Mouse (Mus musculus): ENCODE measurements at regions not wholly inside any gene's neighbourhood (a gene's known extent, or its start where the extent isn't known, plus 50 kb on each side); places are given as distances from the start of the nearest gene placed in this dataset.

GRCm38 (mm10) chr3:149313217-149313616 lies 322.9 kb upstream of the Adgrl2 start:
- DNase-seq (ENCODE audit: low spot score) (no peak), ATAC-seq (ENCODE audit: low read depth) (no peak)
- no peaks in the 10 kb centered on the region for H3K9me3 ChIP-seq (ENCODE audit: control insufficient read depth, low read length)
- WGBS: 85% methylated on average over 6 of the region's 6 CpGs
- H3K4me1 ChIP-seq (ENCODE audit: control insufficient read depth, insufficient read depth, low read length): no peaks in the 10 kb centered on the region
- H3K9ac ChIP-seq (ENCODE audit: low read depth, low read length): no peak overlapping the region
- no peak overlapping the region for H3K4me2 ChIP-seq (ENCODE audit: low read depth, low read length)
- H3K4me3 ChIP-seq (ENCODE audit: low read depth, low read length): no peak overlapping the region
- no peaks in the 10 kb centered on the region for H3K27me3 ChIP-seq (replicated peaks; ENCODE audit: control insufficient read depth, insufficient read depth, low read length)
- no peak overlapping the region for H3K27ac ChIP-seq (replicated peaks; ENCODE audit: low read depth, low read length)
- H3K36me3 ChIP-seq (ENCODE audit: control insufficient read depth, insufficient read depth, low read length): no peaks in the 10 kb centered on the region

- H3K4me1 ChIP-seq (ENCODE audit: control insufficient read depth, insufficient read depth, low read length): no peaks in the 10 kb centered on the region
- no peaks in the 10 kb centered on the region for H3K27me3 ChIP-seq (replicated peaks; ENCODE audit: control insufficient read depth, insufficient read depth, low read length)
- ATAC-seq (ENCODE audit: low read depth) (no peak), DNase-seq (ENCODE audit: low spot score) (no peak)
- no peak overlapping the region for H3K27ac ChIP-seq (replicated peaks; ENCODE audit: low read depth, low read length)
- no peaks in the 10 kb centered on the region for H3K9me3 ChIP-seq (ENCODE audit: control insufficient read depth, low read length)
- no peaks in the 10 kb centered on the region for H3K36me3 ChIP-seq (ENCODE audit: control insufficient read depth, insufficient read depth, low read length)
- no peak overlapping the region for H3K4me3 ChIP-seq (ENCODE audit: low read depth, low read length)
- 85% methylated on average over 8 of the region's 8 CpGs for WGBS
- no peak overlapping the region for H3K9ac ChIP-seq (ENCODE audit: low read depth, low read length)
- no peak overlapping the region for H3K4me2 ChIP-seq (ENCODE audit: low read depth, low read length)
Observed at GRCm38 (mm10) chr3:149311576-149311975, 321.2 kb upstream of the Adgrl2 start.

- H3K9me3 ChIP-seq (ENCODE audit: control insufficient read depth, low read length): no peaks in the 10 kb centered on the region
- ATAC-seq (ENCODE audit: low read depth) (no peak), DNase-seq (ENCODE audit: low spot score) (peak; percentile 22)
- H3K27me3 ChIP-seq (replicated peaks; ENCODE audit: control insufficient read depth, insufficient read depth, low read length): no peaks in the 10 kb centered on the region
- WGBS: 50% methylated on average over 3 of the region's 3 CpGs
- H3K27ac ChIP-seq (replicated peaks; ENCODE audit: low read depth, low read length): no peak overlapping the region
- no peak overlapping the region for H3K4me2 ChIP-seq (ENCODE audit: low read depth, low read length)
- H3K4me1 ChIP-seq (ENCODE audit: control insufficient read depth, insufficient read depth, low read length): peaks cover 4% of the 10 kb centered on the region; the same call in 1 of the 2 replicates
- H3K4me3 ChIP-seq (ENCODE audit: low read depth, low read length): no peak overlapping the region
- H3K9ac ChIP-seq (ENCODE audit: low read depth, low read length): no peak overlapping the region
- no peaks in the 10 kb centered on the region for H3K36me3 ChIP-seq (ENCODE audit: control insufficient read depth, insufficient read depth, low read length)
Observed at GRCm38 (mm10) chr3:149306709-149307108, 316.4 kb upstream of the Adgrl2 start.

GRCm38 (mm10) chr3:149306291-149306690 lies 315.9 kb upstream of the Adgrl2 start:
- ATAC-seq (ENCODE audit: low read depth): no peak
- Histone ChIP-seq H3K9ac (ENCODE audit: low read depth, low read length) (no peak overlapping the region), H3K4me1 (ENCODE audit: control insufficient read depth, insufficient read depth, low read length) (peaks cover 4% of the 10 kb centered on the region; the same call in 1 of the 2 replicates), H3K27ac (replicated peaks; ENCODE audit: low read depth, low read length) (no peak overlapping the region), H3K4me3 (ENCODE audit: low read depth, low read length) (no peak overlapping the region), H3K27me3 (replicated peaks; ENCODE audit: control insufficient read depth, insufficient read depth, low read length) (no peaks in the 10 kb centered on the region), H3K4me2 (ENCODE audit: low read depth, low read length) (no peak overlapping the region), H3K36me3 (ENCODE audit: control insufficient read depth, insufficient read depth, low read length) (no peaks in the 10 kb centered on the region), H3K9me3 (ENCODE audit: control insufficient read depth, low read length) (no peaks in the 10 kb centered on the region)
- DNase-seq (ENCODE audit: low spot score): no peak
- 44% methylated on average over 5 of the region's 5 CpGs for WGBS

GRCm38 (mm10) chr3:149305440-149305839 lies 315.1 kb upstream of the Adgrl2 start:
- Histone ChIP-seq H3K4me1 (ENCODE audit: control insufficient read depth, insufficient read depth, low read length) (peaks cover 4% of the 10 kb centered on the region; the same call in 1 of the 2 replicates), H3K27me3 (replicated peaks; ENCODE audit: control insufficient read depth, insufficient read depth, low read length) (no peaks in the 10 kb centered on the region), H3K4me2 (ENCODE audit: low read depth, low read length) (no peak overlapping the region), H3K27ac (replicated peaks; ENCODE audit: low read depth, low read length) (0 out of 2 replicates have a peak overlapping the region, but pooled peaks have one; percentile 15), H3K36me3 (ENCODE audit: control insufficient read depth, insufficient read depth, low read length) (no peaks in the 10 kb centered on the region), H3K9ac (ENCODE audit: low read depth, low read length) (no peak overlapping the region), H3K4me3 (ENCODE audit: low read depth, low read length) (no peak overlapping the region), H3K9me3 (ENCODE audit: control insufficient read depth, low read length) (no peaks in the 10 kb centered on the region)
- 41% methylated on average over 5 of the region's 5 CpGs for WGBS
- DNase-seq (ENCODE audit: low spot score) (peak; percentile 64), ATAC-seq (ENCODE audit: low read depth) (no peak)

DNA sequence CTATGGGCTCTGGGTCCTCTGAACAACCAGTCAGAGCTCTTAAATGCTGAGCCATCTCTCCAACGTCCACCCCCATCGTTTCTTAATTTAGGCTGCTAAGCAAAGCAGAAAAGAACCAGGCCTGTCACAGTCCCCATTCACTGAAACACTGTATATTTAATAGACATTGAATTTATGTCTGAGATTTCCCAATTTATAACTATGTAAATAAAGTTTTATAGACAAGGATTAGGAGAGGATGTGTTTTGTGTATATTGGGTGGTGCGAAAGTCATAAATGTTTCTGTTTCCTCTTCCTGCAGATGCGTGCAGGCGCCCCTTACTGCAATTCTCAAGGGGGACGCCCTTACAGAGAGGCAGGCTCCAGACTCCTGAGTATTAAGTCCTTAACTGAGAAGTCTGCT lies 314.7 kb upstream of the Adgrl2 start:
- 51% methylated on average over 6 of the region's 6 CpGs for WGBS
- Histone ChIP-seq H3K27ac (replicated peaks; ENCODE audit: low read depth, low read length) (no peak overlapping the region), H3K4me1 (ENCODE audit: control insufficient read depth, insufficient read depth, low read length) (peaks cover 4% of the 10 kb centered on the region; the same call in 1 of the 2 replicates), H3K9me3 (ENCODE audit: control insufficient read depth, low read length) (no peaks in the 10 kb centered on the region), H3K27me3 (replicated peaks; ENCODE audit: control insufficient read depth, insufficient read depth, low read length) (no peaks in the 10 kb centered on the region), H3K36me3 (ENCODE audit: control insufficient read depth, insufficient read depth, low read length) (no peaks in the 10 kb centered on the region), H3K9ac (ENCODE audit: low read depth, low read length) (no peak overlapping the region), H3K4me3 (ENCODE audit: low read depth, low read length) (no peak overlapping the region), H3K4me2 (ENCODE audit: low read depth, low read length) (no peak overlapping the region)
- no peak for ATAC-seq (ENCODE audit: low read depth)
- DNase-seq (ENCODE audit: low spot score): peak; percentile 34

- Histone ChIP-seq H3K36me3 (ENCODE audit: control insufficient read depth, insufficient read depth, low read length) (no peaks in the 10 kb centered on the region), H3K4me3 (ENCODE audit: low read depth, low read length) (no peak overlapping the region), H3K9ac (ENCODE audit: low read depth, low read length) (no peak overlapping the region), H3K9me3 (ENCODE audit: control insufficient read depth, low read length) (no peaks in the 10 kb centered on the region), H3K27me3 (replicated peaks; ENCODE audit: control insufficient read depth, insufficient read depth, low read length) (no peaks in the 10 kb centered on the region), H3K27ac (replicated peaks; ENCODE audit: low read depth, low read length) (no peak overlapping the region), H3K4me1 (ENCODE audit: control insufficient read depth, insufficient read depth, low read length) (peaks cover 4% of the 10 kb centered on the region; the same call in 1 of the 2 replicates), H3K4me2 (ENCODE audit: low read depth, low read length) (no peak overlapping the region)
- ATAC-seq (ENCODE audit: low read depth) (no peak), DNase-seq (ENCODE audit: low spot score) (no peak)
- WGBS: 85% methylated on average over 5 of the region's 5 CpGs
Observed at GRCm38 (mm10) chr3:149303418-149303817, 313.1 kb upstream of the Adgrl2 start.

GRCm38 (mm10) chr3:149300002-149300401 lies 309.6 kb upstream of the Adgrl2 start:
- no peaks in the 10 kb centered on the region for H3K27me3 ChIP-seq (replicated peaks; ENCODE audit: control insufficient read depth, insufficient read depth, low read length)
- no peaks in the 10 kb centered on the region; the same call in 1 of the 2 replicates for H3K4me1 ChIP-seq (ENCODE audit: control insufficient read depth, insufficient read depth, low read length)
- H3K36me3 ChIP-seq (ENCODE audit: control insufficient read depth, insufficient read depth, low read length): no peaks in the 10 kb centered on the region
- 90% methylated on average over 4 of the region's 4 CpGs for WGBS
- no peak overlapping the region for H3K4me3 ChIP-seq (ENCODE audit: low read depth, low read length)
- ATAC-seq (ENCODE audit: low read depth) (no peak), DNase-seq (ENCODE audit: low spot score) (no peak)
- H3K9ac ChIP-seq (ENCODE audit: low read depth, low read length): no peak overlapping the region
- no peak overlapping the region for H3K27ac ChIP-seq (replicated peaks; ENCODE audit: low read depth, low read length)
- H3K9me3 ChIP-seq (ENCODE audit: control insufficient read depth, low read length): no peaks in the 10 kb centered on the region
- H3K4me2 ChIP-seq (ENCODE audit: low read depth, low read length): no peak overlapping the region

- no peak for ATAC-seq (ENCODE audit: low read depth)
- Histone ChIP-seq H3K36me3 (ENCODE audit: control insufficient read depth, insufficient read depth, low read length) (no peaks in the 10 kb centered on the region), H3K9me3 (ENCODE audit: control insufficient read depth, low read length) (no peaks in the 10 kb centered on the region), H3K27ac (replicated peaks; ENCODE audit: low read depth, low read length) (no peak overlapping the region), H3K9ac (ENCODE audit: low read depth, low read length) (no peak overlapping the region), H3K27me3 (replicated peaks; ENCODE audit: control insufficient read depth, insufficient read depth, low read length) (no peaks in the 10 kb centered on the region), H3K4me2 (ENCODE audit: low read depth, low read length) (no peak overlapping the region), H3K4me3 (ENCODE audit: low read depth, low read length) (no peak overlapping the region), H3K4me1 (ENCODE audit: control insufficient read depth, insufficient read depth, low read length) (no peaks in the 10 kb centered on the region)
- WGBS: 35% methylated on average over 10 of the region's 10 CpGs
- no peak for DNase-seq (ENCODE audit: low spot score)
Observed at GRCm38 (mm10) chr3:149296419-149296962, 306.1 kb upstream of the Adgrl2 start.
